Mouse (Mus musculus): ENCODE results near the gene Olfr411. TPM values are rescaled to one million over a fixed set of nuclear protein-coding genes. Genes with fewer than 3 reads are reported as not detected.
A peak's percentile ranks its signal among the peaks of the same experiment; 100 is the strongest.

Gene Olfr411
- not detected for total RNA-seq (2021)
- long read RNA-seq, experiment 1, result 0 reads
- long read RNA-seq, experiment 2, result 0 reads

- DNase-seq, result no peak
- intact Hi-C loops (cut with DNase I; ENCODE audit: low total_unique reads), result no loop called here
These were observed at the start of gene Olfr411 for GRCm38 (mm10) chr11:74352550-74352949. Gene Olfr411, minus strand, starts transcription at chr11:74352650.

- DNase-seq, result no peak
- intact Hi-C loops (cut with DNase I; ENCODE audit: low total_unique reads), result loop anchor here (5.0 kb wide), 1 partner anchor 120 kb away; no protein-coding TSS in a partner anchor
These were observed 49.7 kb upstream of the Olfr411 start for GRCm38 (mm10) chr11:74402126-74402525.

GRCm38 (mm10) chr11:74395583-74395982 lies 43.1 kb upstream of the Olfr411 start:
- no peak for DNase-seq
- intact Hi-C loops (cut with DNase I; ENCODE audit: low total_unique reads), result loop anchor here (5.0 kb wide), 1 partner anchor 72 kb away; no protein-coding TSS in a partner anchor

GRCm38 (mm10) chr11:74393489-74393888 lies 41.0 kb upstream of the Olfr411 start:
- intact Hi-C loops (cut with DNase I; ENCODE audit: low total_unique reads), result no loop called here

GRCm38 (mm10) chr11:74392903-74393302 lies 40.5 kb upstream of the Olfr411 start:
- DNase-seq, result no peak
- intact Hi-C loops (cut with DNase I; ENCODE audit: low total_unique reads), result no loop called here

More at GRCm38 (mm10) chr11:74393489-74393888, 41.0 kb upstream of the Olfr411 start:
- DNase-seq, result no peak

GRCm38 (mm10) chr11:74391899-74392298 lies 39.4 kb upstream of the Olfr411 start:
- DNase-seq, result no peak
- intact Hi-C loops (cut with DNase I; ENCODE audit: low total_unique reads), result no loop called here

GRCm38 (mm10) chr11:74387203-74387602 lies 34.8 kb upstream of the Olfr411 start:
- DNase-seq, result peak; percentile 26

GRCm38 (mm10) chr11:74385674-74386073 lies 33.2 kb upstream of the Olfr411 start:
- no peak for DNase-seq
- intact Hi-C loops (cut with DNase I; ENCODE audit: low total_unique reads), result no loop called here

More at GRCm38 (mm10) chr11:74387203-74387602, 34.8 kb upstream of the Olfr411 start:
- intact Hi-C loops (cut with DNase I; ENCODE audit: low total_unique reads), result no loop called here

- intact Hi-C loops (cut with DNase I; ENCODE audit: low total_unique reads), result loop anchor here (5.0 kb wide), 2 partner anchors 148 to 168 kb away; no protein-coding TSS in a partner anchor
- DNase-seq, result no peak
These were observed 26.9 kb upstream of the Olfr411 start for GRCm38 (mm10) chr11:74379166-74379873.

GRCm38 (mm10) chr11:74376847-74377246 lies 24.4 kb upstream of the Olfr411 start:
- intact Hi-C loops (cut with DNase I; ENCODE audit: low total_unique reads), result loop anchor here (5.0 kb wide), 2 partner anchors 150 to 170 kb away; no protein-coding TSS in a partner anchor
- peak; percentile 44 for DNase-seq

GRCm38 (mm10) chr11:74371393-74372100 lies 19.1 kb upstream of the Olfr411 start:
- DNase-seq, result peak; percentile 57
- intact Hi-C loops (cut with DNase I; ENCODE audit: low total_unique reads), result no loop called here

- no peak for DNase-seq
- intact Hi-C loops (cut with DNase I; ENCODE audit: low total_unique reads), result no loop called here
These were observed 9.3 kb upstream of the Olfr411 start, which contains the start of gene Olfr412 for GRCm38 (mm10) chr11:74361769-74362168. Gene Olfr412, plus strand, starts transcription at chr11:74362069.

- no peak for DNase-seq
- intact Hi-C loops (cut with DNase I; ENCODE audit: low total_unique reads), result no loop called here
These were observed 14.5 kb downstream of the Olfr411 start, which contains the start of gene Olfr410 for GRCm38 (mm10) chr11:74337931-74338330. Gene Olfr410, minus strand, starts transcription at chr11:74338031.

- DNase-seq, result no peak
- intact Hi-C loops (cut with DNase I; ENCODE audit: low total_unique reads), result no loop called here
These were observed 23.7 kb downstream of the Olfr411 start for GRCm38 (mm10) chr11:74328781-74329180.

GRCm38 (mm10) chr11:74326044-74326443 lies 26.4 kb downstream of the Olfr411 start:
- intact Hi-C loops (cut with DNase I; ENCODE audit: low total_unique reads), result no loop called here
- no peak for DNase-seq

Other genes starting within 250 kb of the Olfr411 start
- not detected for gene Olfr401, start 238.9 kb downstream of the Olfr411 start, total RNA-seq (2021)
- gene Olfr402, start 199.1 kb downstream of the Olfr411 start, total RNA-seq (2021), result not detected
- not detected for gene Olfr403, start 166.4 kb downstream of the Olfr411 start, total RNA-seq (2021)
- not detected for gene Olfr43, start 141.3 kb downstream of the Olfr411 start, total RNA-seq (2021)
- gene Olfr406, start 92.8 kb downstream of the Olfr411 start, total RNA-seq (2021), result not detected
- gene Olfr59, start 68.9 kb downstream of the Olfr411 start, total RNA-seq (2021), result not detected
- not detected for gene Olfr410, start 14.6 kb downstream of the Olfr411 start, total RNA-seq (2021)
- not detected for gene Olfr412, start 9.4 kb upstream of the Olfr411 start, total RNA-seq (2021)

All from gastrocnemius, postnatal 14 days (tissue).